25 mouse cellular contexts compared by ENCODE assay signal in the genomic region with DNA sequence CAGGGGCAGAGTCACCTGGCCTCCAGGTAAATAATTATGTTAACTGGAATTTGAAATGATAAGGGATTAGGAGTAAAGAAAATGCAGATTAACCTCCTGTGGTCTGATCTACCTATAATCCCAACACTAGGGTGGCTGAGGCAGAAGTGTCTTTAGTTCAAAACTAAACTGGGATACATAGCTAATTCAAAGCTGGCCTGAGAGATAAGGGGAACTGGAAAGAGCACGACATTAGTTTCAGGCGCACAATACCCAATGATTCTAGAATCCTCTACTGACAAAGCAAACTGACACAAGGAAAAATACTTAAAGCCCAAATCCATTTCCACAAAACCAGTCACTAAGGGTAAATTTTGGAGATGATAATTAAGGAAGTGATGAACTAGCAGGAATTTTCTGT.
"Had no signal": no experiment of that assay in that cellular context is flagged by ENCODE, and none has a peak within 500 bp of the region (broad histone marks: within the 10 kb centered on the region; RNA-seq: fewer than 3 reads in every experiment).

No protein-coding gene starts in this region.

- DNase-seq: gastrocnemius, adult 2 months; gastrocnemius, postnatal 10 days; gastrocnemius, postnatal 25 days; heart, adult 18-20 months; heart, postnatal 10 days; heart, postnatal 4 days; kidney, adult 18-20 months; kidney, adult 8-10 months; kidney, postnatal 10 days; kidney, postnatal 25 days; layer of hippocampus, adult 9-11 months; layer of hippocampus, postnatal 36 days; left cerebral cortex, postnatal 4 days had no signal

- H3K9ac ChIP-seq: heart, embryonic 12.5 days; hindbrain, embryonic 12.5 days; hindbrain, embryonic 14.5 days; intestine, embryonic 15.5 days; limb, embryonic 13.5 days; limb, embryonic 15.5 days; liver, embryonic 15.5 days had no signal

- H3K4me1 ChIP-seq: heart, embryonic 10.5 days; heart, embryonic 12.5 days; hindbrain, embryonic 10.5 days; hindbrain, embryonic 12.5 days; intestine, embryonic 15.5 days; limb, embryonic 13.5 days; limb, embryonic 15.5 days had no signal

- H3K36me3 ChIP-seq: heart, embryonic 10.5 days; heart, embryonic 12.5 days; hindbrain, embryonic 10.5 days; hindbrain, embryonic 12.5 days; intestine, embryonic 15.5 days; limb, embryonic 13.5 days; limb, embryonic 15.5 days; liver, embryonic 15.5 days had no signal

- H3K9me3 ChIP-seq: heart, embryonic 10.5 days; heart, embryonic 12.5 days; hindbrain, embryonic 10.5 days; hindbrain, embryonic 12.5 days; intestine, embryonic 15.5 days; limb, embryonic 13.5 days; limb, embryonic 15.5 days; liver, embryonic 15.5 days had no signal

- H3K4me3 ChIP-seq: gastrocnemius, adult 2 months; heart, embryonic 10.5 days; heart, embryonic 12.5 days; hindbrain, embryonic 10.5 days; hindbrain, embryonic 12.5 days; intestine, embryonic 15.5 days; limb, embryonic 13.5 days; limb, embryonic 15.5 days; liver, embryonic 15.5 days had no signal

- H3K27ac ChIP-seq: gastrocnemius, adult 2 months; heart, embryonic 10.5 days; hindbrain, embryonic 10.5 days; hindbrain, embryonic 12.5 days; hindbrain, embryonic 14.5 days; intestine, embryonic 15.5 days; limb, embryonic 13.5 days; limb, embryonic 15.5 days; liver, embryonic 15.5 days had no signal

- ATAC-seq: hindbrain, embryonic 16.5 days; inflammation-experienced regulatory T-cells, adult 6 months; intestine, embryonic 15.5 days; intestine, postnatal 0 days had no signal

- H3K4me2 ChIP-seq: heart, embryonic 12.5 days; hindbrain, embryonic 12.5 days; hindbrain, embryonic 14.5 days; intestine, embryonic 15.5 days; limb, embryonic 13.5 days; limb, embryonic 15.5 days; liver, embryonic 15.5 days had no signal

- H3K27me3 ChIP-seq: heart, embryonic 12.5 days; hindbrain, embryonic 12.5 days; intestine, embryonic 15.5 days; limb, embryonic 13.5 days; limb, embryonic 15.5 days; liver, embryonic 15.5 days had no signal
